Mouse (Mus musculus) bone marrow, adult 2 months (tissue): ENCODE measurements around the gene Hspb7.

ENCODE experiments used
- CTCF ChIP-seq: fragments of 200-500 bp; IDR thresholded peaks from 2 replicates; pipeline ENCODE4 v1.5.1; 2011; ENCODE audit warnings: low read length, control low read depth; ENCODE audit not compliant: control insufficient read depth, insufficient read depth
- POLR2A ChIP-seq: fragments of 200-500 bp; IDR thresholded peaks from 2 replicates; pipeline ENCODE4 v1.6.1; 2011; ENCODE audit warnings: low read depth, mild to moderate bottlenecking, control low read depth, low read length, borderline replicate concordance; ENCODE audit not compliant: control insufficient read depth

DNA sequence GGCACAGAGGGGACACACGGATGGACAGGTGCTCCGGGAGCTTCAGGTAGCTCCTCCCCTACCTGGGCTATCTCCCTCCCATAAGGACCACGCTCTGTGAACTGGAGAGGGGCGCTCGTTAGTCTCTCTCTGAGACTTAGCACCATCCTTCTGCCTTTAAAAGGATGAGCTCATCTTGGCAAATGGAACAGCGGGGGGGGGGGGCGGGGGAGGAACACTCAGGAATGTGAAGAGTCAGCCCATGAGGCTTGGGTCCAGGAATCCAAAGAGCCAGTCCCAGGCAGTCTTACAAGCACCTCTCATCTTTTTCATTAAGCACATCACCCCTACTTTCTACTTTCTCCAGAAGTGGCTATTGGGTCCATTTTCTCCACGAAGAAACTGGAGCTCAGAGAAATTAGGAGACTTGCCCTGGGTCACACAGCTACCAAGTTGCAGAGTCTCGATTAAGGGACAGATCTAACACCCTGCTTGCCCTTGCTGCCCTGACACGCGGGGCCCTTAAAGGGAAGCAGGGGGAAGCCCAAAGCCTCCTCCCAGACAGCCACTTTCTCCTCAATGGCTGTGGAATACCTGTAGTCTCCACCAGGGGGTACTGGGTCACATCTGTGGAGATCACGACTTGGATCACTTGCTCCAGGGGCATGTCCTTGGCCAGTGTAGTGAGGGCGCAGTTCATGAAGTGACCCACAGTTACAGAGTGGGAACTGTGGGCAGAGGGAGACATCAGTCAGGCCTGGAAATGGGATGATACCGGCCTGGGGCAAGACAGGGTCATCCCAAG lies 13.9 kb upstream of the Hspb7 start:
- TF ChIP-seq POLR2A (no peak), CTCF (peak; percentile 58)
